Mouse (Mus musculus): ENCODE results near the gene Colgalt2.

GRCm38 (mm10) chr1:152461814-152462213 is 62.2 kb downstream of the Colgalt2 start:
- no peak for TF ChIP-seq CTCF (IDR thresholded peaks at IDR 0.05; ENCODE audit: extremely low read depth, insufficient read depth, insufficient read length, insufficient replicate concordance)
- no peak for TF ChIP-seq POLR2A (IDR thresholded peaks at IDR 0.05; ENCODE audit: low read depth, low read length)

All from spleen, adult 2 months (tissue).